Mouse (Mus musculus): ENCODE data around the gene Olfr481. TPM values are rescaled to one million over a fixed set of nuclear protein-coding genes. Genes with fewer than 3 reads are reported as not detected.

The Olfr481 gene
- not detected for total RNA-seq (2021)

DNA sequence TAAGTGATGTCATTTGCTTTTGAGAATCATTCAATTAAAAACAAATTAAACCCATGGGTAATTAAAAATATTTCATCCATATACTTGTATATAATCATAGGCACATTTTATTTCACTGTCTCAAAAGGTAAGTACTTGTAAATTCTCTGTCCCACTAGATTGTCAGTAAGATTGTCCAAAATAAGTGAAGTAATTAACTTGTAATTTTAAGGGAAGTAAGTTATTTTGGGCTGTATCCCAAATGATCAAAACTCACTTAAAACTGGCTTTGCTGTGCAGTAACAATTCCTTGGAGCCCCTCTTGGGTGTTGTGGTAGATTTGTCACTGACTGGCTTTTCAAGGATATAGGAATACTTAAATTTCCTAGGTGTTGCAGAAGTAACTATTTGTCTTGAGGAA lies at the start of gene Olfr481:
Gene Olfr481 (plus strand): TSS at position 301 of the 400 bp plus-strand sequence.
- intact Hi-C loops (cut with DNase I), result no loop called here

GRCm38 (mm10) chr7:108033889-108034288 lies 45.8 kb upstream of the Olfr481 start, which contains the start of gene Olfr478:
Gene Olfr478, minus strand, starts transcription at chr7:108033989.
- DNase-seq (ENCODE audit: low spot score), result no peak
- intact Hi-C loops (cut with DNase I), result no loop called here

More for the DNA sequence above, at the start of gene Olfr481:
- no peak for DNase-seq (ENCODE audit: low spot score)

DNA sequence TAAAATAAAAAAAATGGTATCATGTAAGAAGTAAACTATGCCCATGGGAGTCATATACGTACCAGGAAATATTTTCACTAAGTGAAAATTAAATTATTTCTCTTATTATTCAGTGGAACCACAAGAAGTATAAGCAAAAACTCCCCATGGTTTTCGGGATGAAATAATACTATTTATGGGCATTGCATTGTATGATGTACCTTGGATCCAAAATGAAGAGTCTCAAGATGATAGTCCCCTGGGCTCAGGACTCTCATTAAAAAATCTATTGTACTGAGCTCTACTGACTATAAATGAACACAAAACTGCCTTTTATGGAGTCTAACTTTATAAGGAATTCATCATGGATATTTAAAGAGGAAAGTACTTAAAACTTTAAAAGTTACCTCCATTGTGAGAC lies 29.3 kb upstream of the Olfr481 start, which contains the start of gene Olfr479:
Gene Olfr479 (plus strand): TSS at position 301 of the 400 bp plus-strand sequence.
- no peak for DNase-seq (ENCODE audit: low spot score)
- intact Hi-C loops (cut with DNase I), result no loop called here

GRCm38 (mm10) chr7:108067246-108067645 lies 12.4 kb upstream of the Olfr481 start, which contains the start of gene Olfr480:
Gene Olfr480, minus strand, starts transcription at chr7:108067346.
- no peak for DNase-seq (ENCODE audit: low spot score)
- intact Hi-C loops (cut with DNase I), result no loop called here

DNA sequence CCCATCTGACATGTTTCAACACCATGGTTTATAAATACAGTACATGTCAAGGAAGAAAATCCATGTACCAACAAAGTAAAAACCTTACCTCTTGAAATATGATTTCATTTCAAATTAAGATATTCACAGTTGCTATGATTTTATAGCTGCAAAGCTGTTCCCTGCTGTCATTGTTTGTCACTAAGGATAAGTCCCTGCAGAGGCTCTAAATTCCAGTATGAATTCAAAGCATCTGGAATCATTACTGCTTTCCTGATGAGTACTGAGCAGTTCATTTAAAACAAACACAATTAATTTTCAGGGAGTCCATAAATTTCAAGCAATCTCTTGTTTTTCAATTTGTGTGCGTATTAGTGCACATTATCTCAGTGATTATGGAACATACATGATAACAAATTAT lies 17.8 kb downstream of the Olfr481 start, which contains the start of gene Olfr482:
Gene Olfr482 (minus strand): TSS at position 101 of the 400 bp plus-strand sequence.
- no peak for DNase-seq (ENCODE audit: low spot score)
- intact Hi-C loops (cut with DNase I), result no loop called here

GRCm38 (mm10) chr7:108100549-108100948 lies 20.9 kb downstream of the Olfr481 start, which contains the start of gene Olfr483:
Gene Olfr483, plus strand, starts transcription at chr7:108100849.
- no peak for DNase-seq (ENCODE audit: low spot score)
- intact Hi-C loops (cut with DNase I), result no loop called here

- no peak for DNase-seq (ENCODE audit: low spot score)
- intact Hi-C loops (cut with DNase I), result no loop called here
These were observed 41.0 kb downstream of the Olfr481 start for GRCm38 (mm10) chr7:108120681-108121080.

- intact Hi-C loops (cut with DNase I), result no loop called here
- DNase-seq (ENCODE audit: low spot score), result no peak
These were observed 41.8 kb downstream of the Olfr481 start for GRCm38 (mm10) chr7:108121416-108121815.

GRCm38 (mm10) chr7:108127349-108127748 lies 47.7 kb downstream of the Olfr481 start, which contains the start of gene Olfr484:
Gene Olfr484, minus strand, starts transcription at chr7:108127449.
- DNase-seq (ENCODE audit: low spot score), result no peak
- intact Hi-C loops (cut with DNase I), result no loop called here

Other genes starting within 250 kb of the Olfr481 start
- gene Olfr470, start 232.4 kb upstream of the Olfr481 start, total RNA-seq (2021), result not detected
- not detected for gene Olfr472, start 182.0 kb upstream of the Olfr481 start, total RNA-seq (2021)
- not detected for gene Olfr473, start 149.4 kb upstream of the Olfr481 start, total RNA-seq (2021)
- not detected for gene Olfr474, start 125.2 kb upstream of the Olfr481 start, total RNA-seq (2021)
- gene Olfr476, start 115.1 kb upstream of the Olfr481 start, total RNA-seq (2021), result not detected
- gene Olfr477, start 93.2 kb upstream of the Olfr481 start, total RNA-seq (2021), result not detected
- not detected for gene Olfr478, start 45.9 kb upstream of the Olfr481 start, total RNA-seq (2021)
- not detected for gene Olfr479, start 29.2 kb upstream of the Olfr481 start, total RNA-seq (2021)
- gene Olfr480, start 12.5 kb upstream of the Olfr481 start, total RNA-seq (2021), result not detected
- gene Olfr482, start 17.7 kb downstream of the Olfr481 start, total RNA-seq (2021), result under 1 TPM; 0.59 to 0.94 TPM
- not detected for gene Olfr483, start 21.0 kb downstream of the Olfr481 start, total RNA-seq (2021)
- gene Olfr484, start 47.6 kb downstream of the Olfr481 start, total RNA-seq (2021), result not detected
- gene Olfr485, start 80.0 kb downstream of the Olfr481 start, total RNA-seq (2021), result not detected
- gene Olfr486, start 92.9 kb downstream of the Olfr481 start, total RNA-seq (2021), result not detected
- gene Olfr487, start 134.8 kb downstream of the Olfr481 start, total RNA-seq (2021), result not detected
- gene Olfr488, start 178.5 kb downstream of the Olfr481 start, total RNA-seq (2021), result not detected
- not detected for gene Olfr490, start 209.1 kb downstream of the Olfr481 start, total RNA-seq (2021)
- gene Olfr491, start 233.6 kb downstream of the Olfr481 start, total RNA-seq (2021), result not detected
- gene Olfr492, start 243.8 kb downstream of the Olfr481 start, total RNA-seq (2021), result not detected

All from heart, postnatal 25 days (tissue).